In the genomic region with DNA sequence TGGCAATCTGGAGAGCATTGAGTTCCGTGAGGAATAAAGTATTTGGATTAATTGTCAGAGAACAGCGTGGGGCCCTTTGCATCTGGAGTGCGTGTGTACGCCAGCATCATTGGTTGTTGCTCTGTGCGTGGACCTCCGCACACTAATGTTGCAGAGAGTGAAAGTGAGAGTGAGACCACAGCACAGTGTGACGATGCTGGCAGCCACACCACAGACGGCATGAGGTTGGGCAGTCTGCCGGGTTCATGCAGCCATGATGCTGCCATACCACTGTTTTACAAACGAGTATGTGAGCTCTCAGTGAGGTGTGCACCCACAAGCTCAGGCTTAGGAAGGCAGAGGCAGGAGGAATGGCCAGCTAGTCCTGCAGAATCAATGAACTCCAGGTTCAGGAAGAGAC, we compare ENCODE assay signal across 13 mouse cellular contexts. TPM values are rescaled to one million over a fixed set of nuclear protein-coding genes. Genes with fewer than 3 reads are reported as not detected.
DNase-seq lines count a peak whose midpoint lies in the region; ATAC-seq lines count a peak whose summit lies in the region.
"Had no signal": no experiment of that assay in that cellular context is flagged by ENCODE, and none has a peak within 500 bp of the region (broad histone marks: within the 10 kb centered on the region; RNA-seq: fewer than 3 reads in every experiment).

No protein-coding gene starts in this region.

- WGBS in embryonic facial prominence, embryonic 15.5 days, result 58% methylated on average over 10 of the region's 10 CpGs

- H3K9me3 ChIP-seq in embryonic facial prominence, embryonic 15.5 days (replicated peaks), result no peaks in the 10 kb centered on the region
- H3K9me3 ChIP-seq: midbrain, embryonic 12.5 days had no signal

- 0 out of 2 replicates have a peak, but pooled peaks have one; percentile 47 for ATAC-seq in embryonic facial prominence, embryonic 15.5 days (ENCODE audit: insufficient number of reproducible peaks, low FRiP score, low TSS enrichment, low read depth)
- 0 out of 2 replicates have a peak, but pooled peaks have one; percentile 23 for ATAC-seq in megakaryocyte progenitor cell, adult 5-6 weeks (replicated peaks; ENCODE audit: poor library complexity)
- ATAC-seq: forebrain, embryonic 14.5 days had no signal

- intact Hi-C loops in left cerebral cortex, postnatal 4 days (cut with DNase I), result no loop called here

- H3K4me3 ChIP-seq in embryonic facial prominence, embryonic 15.5 days (replicated peaks), result no peak overlapping the region
- H3K4me3 ChIP-seq: midbrain, embryonic 12.5 days had no signal

- H3K27me3 ChIP-seq in embryonic facial prominence, embryonic 15.5 days, result no peaks in the 10 kb centered on the region
- H3K27me3 ChIP-seq: midbrain, embryonic 12.5 days had no signal

- no peak overlapping the region for H3K27ac ChIP-seq in embryonic facial prominence, embryonic 15.5 days (replicated peaks)
- H3K27ac ChIP-seq: midbrain, embryonic 12.5 days had no signal

- no peak overlapping the region for H3K9ac ChIP-seq in embryonic facial prominence, embryonic 15.5 days
- H3K9ac ChIP-seq: midbrain, embryonic 12.5 days had no signal

- H3K4me2 ChIP-seq in embryonic facial prominence, embryonic 15.5 days (replicated peaks), result 0 out of 2 replicates have a peak overlapping the region, but pooled peaks have one; percentile 21
- H3K4me2 ChIP-seq: midbrain, embryonic 12.5 days had no signal

- DNase-seq in cerebellum, postnatal 36 days, result peak; percentile 13 to 16
- DNase-seq in cerebellum, adult 9-11 months, result no peak
- DNase-seq in left cerebral cortex, postnatal 4 days, result peak; percentile 59
- DNase-seq in left cerebral cortex, adult 9 months (ENCODE audit: low spot score in 2 of 2), result no peak
- no peak for DNase-seq in right cerebral cortex, postnatal 4 days
- DNase-seq: adrenal gland, postnatal 10 days; heart, adult 18-20 months; layer of hippocampus, postnatal 36 days; retina, postnatal 1 day had no signal

- H3K4me1 ChIP-seq in embryonic facial prominence, embryonic 15.5 days, result peaks cover 11% of the 10 kb centered on the region; the same call in 1 of the 2 replicates

- no peaks in the 10 kb centered on the region for H3K36me3 ChIP-seq in embryonic facial prominence, embryonic 15.5 days
- H3K36me3 ChIP-seq: midbrain, embryonic 12.5 days had no signal

RNA-seq across cellular contexts. Expression of gene Adamtsl3, which starts 41.4 kb away (rescaled TPM):
- 1 to 10 TPM; 2.8 to 3.7 TPM for total RNA-seq in left cerebral cortex, postnatal 4 days (2021)
- polyA plus RNA-seq in embryonic facial prominence, embryonic 15.5 days (2015; fragmentation: Nextera tagmentation; extraction: Ambion mirVana), result 2.7 and 3.4 TPM in 2 replicates
- total RNA-seq in megakaryocyte progenitor cell, adult 5-6 weeks (2015), result 0.05 and 0.10 TPM in 2 replicates
- 0.03 and 0.04 TPM in 2 replicates for total RNA-seq in megakaryocyte progenitor cell, adult 5-6 weeks (2017)

Comparison
In these comparisons a context has a peak if more than half of its experiments do, and no peak if none do; other contexts are left out.
1. DNase-seq: peak in cerebellum, postnatal 36 days (2 of 2) and left cerebral cortex, postnatal 4 days (single experiment); none in cerebellum, adult 9-11 months (single experiment), left cerebral cortex, adult 9 months (0 of 2) and right cerebral cortex, postnatal 4 days (single experiment).